Mouse (Mus musculus) frontal cortex, adult 2 months (tissue): Measurements from ENCODE around the gene Fem1a. TPM values are rescaled to one million over a fixed set of nuclear protein-coding genes. Genes with fewer than 3 reads are reported as not detected.
"Not testable (repeated sequence)": the region's sequence is repeated elsewhere in the genome, so short reads cannot be mapped to it uniquely, and the experiment has no call there.

Experiments
- DNase-seq, 2 experiments: peaks; one replicate each; pipeline ENCODE4 v3.0.0; 2022; ENCODE audit warnings: low spot score in 1 of 2; ENCODE audit errors: extremely low spot score in 1 of 2
- polyA plus RNA-seq: library from polyadenylated mRNA; depleted of rRNA; stranded (reverse); fragments of >200 nt; gene quantifications from 2 replicates; pipeline ENCODE4 v1.2.3, GENCODE M21; 2012

Gene Fem1a
- polyA plus RNA-seq, 1 experiment: 24.1 TPM

- no peak for DNase-seq
These were observed 1.9 kb upstream of the Fem1a start for GRCm38 (mm10) chr17:56254695-56255094.

DNA sequence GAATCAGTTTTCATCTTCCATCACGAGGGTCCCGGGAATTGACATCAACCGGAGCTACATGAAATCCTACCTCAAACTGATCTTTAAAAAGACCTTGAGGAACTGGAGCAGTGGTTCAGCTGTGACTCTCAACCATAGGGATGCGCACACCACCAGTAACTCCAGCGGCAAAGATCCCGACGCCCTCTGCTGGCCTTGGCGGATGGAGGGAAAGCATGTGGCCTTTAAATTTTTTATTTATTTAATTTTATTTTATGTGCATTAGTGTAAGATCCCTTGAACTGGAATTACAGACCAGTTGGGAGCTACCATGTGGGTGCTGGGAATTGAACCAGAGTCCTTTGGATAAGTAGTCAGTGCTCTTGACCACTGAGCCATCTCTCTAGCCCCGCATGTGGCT is 1.2 kb upstream of the Fem1a start:
- peak in 1 of 2 experiments; percentile 73 for DNase-seq

- peak; percentile 98 to 100 for DNase-seq
These were observed 759 bp upstream of the Fem1a start for GRCm38 (mm10) chr17:56255863-56256238.

- no peak for DNase-seq
These were observed 728 bp downstream of the Fem1a start for GRCm38 (mm10) chr17:56257181-56257894.

DNA sequence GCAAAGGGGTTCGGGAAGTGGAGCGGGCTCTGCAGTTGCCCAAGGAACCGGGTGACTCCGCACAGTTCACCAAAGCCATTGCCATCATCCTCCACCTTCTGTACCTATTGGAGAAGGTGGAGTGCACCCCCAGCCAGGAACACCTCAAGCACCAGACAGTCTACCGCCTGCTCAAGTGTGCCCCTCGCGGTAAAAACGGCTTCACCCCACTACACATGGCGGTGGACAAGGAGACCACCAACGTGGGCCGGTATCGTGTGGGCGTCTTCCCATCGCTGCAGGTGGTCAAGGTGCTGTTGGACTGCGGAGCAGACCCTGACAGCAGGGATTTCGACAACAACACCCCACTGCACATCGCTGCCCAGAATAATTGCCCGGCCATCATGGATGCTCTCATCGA is 1.7 kb downstream of the Fem1a start:
- not testable (repeated sequence) for DNase-seq

GRCm38 (mm10) chr17:56258812-56259211 is 2.2 kb downstream of the Fem1a start:
- DNase-seq: not testable (repeated sequence)

GRCm38 (mm10) chr17:56259301-56260037 is 2.9 kb downstream of the Fem1a start:
- no peak for DNase-seq

DNA sequence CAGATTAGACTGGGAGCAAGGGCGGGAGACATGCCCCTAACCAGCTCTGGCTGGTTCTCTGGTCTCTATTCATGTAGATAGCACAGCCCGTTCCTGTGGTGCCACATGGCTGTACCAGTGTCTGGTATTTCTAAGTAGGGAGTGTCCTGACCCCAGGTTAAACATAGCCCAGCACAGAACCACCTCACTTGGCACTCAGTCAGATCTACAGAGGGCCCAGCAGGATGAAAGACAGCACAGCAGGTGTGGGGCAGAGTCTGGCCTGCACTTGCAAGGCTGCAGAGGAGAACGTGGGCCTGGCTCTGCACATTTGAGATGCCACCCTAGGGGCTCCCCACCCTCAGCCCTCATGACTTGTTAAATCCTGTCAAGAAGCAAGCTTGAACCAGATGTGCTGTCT is 4.6 kb downstream of the Fem1a start:
- DNase-seq: no peak

- no peak for DNase-seq
These were observed 6.1 kb downstream of the Fem1a start for GRCm38 (mm10) chr17:56262645-56263094.

GRCm38 (mm10) chr17:56264020-56264419 is 7.4 kb downstream of the Fem1a start:
- peak; percentile 69 to 92 for DNase-seq

- no peak for DNase-seq
These were observed 8.4 kb downstream of the Fem1a start for GRCm38 (mm10) chr17:56265011-56265410.

DNA sequence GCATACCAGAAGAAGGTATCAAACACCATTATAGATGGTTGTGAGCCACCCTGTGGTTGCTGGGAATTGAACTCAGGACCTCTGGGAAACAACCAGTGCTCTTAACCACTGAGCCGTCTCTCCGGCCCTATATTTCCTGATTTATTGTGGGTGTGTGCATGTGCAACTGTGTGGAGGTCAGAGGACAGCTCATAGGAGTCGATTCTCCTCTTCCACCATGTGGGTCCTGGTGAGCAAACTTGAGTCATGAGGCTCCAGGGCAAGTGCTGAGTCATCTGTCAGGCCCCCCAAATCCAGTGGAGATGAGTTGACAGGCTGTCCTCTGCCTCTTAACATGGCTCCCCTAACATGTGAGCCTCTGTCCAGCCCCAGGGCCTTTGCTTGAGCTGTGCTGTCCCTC is 9.3 kb downstream of the Fem1a start:
- no peak for DNase-seq

DNA sequence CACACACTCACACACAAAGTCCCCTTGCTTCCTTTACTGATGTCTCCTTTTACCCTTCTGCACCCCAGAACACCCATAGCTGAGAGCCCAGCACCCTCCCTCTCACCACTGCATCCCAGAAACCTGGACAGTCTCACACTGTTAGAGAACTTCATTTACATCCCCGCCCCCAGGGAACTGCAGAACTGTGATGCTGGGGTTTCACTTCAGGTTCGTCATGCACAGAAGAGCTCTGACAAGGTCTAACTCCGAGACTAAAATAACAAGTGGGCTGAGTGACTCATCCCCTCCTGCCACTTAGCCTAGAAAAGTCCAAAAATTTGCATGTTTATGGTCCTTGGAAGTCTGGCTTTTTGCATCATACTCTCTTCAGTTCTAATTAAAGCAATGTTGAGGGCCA is 9.7 kb downstream of the Fem1a start:
- DNase-seq: peak; percentile 87 to 88

- DNase-seq: peak; percentile 74 to 86
These were observed 12.6 kb downstream of the Fem1a start for GRCm38 (mm10) chr17:56269153-56269630.

- DNase-seq: no peak
These were observed 13.1 kb downstream of the Fem1a start for GRCm38 (mm10) chr17:56269741-56270140.

GRCm38 (mm10) chr17:56271609-56272253 is 15.1 kb downstream of the Fem1a start:
- DNase-seq: no peak

DNA sequence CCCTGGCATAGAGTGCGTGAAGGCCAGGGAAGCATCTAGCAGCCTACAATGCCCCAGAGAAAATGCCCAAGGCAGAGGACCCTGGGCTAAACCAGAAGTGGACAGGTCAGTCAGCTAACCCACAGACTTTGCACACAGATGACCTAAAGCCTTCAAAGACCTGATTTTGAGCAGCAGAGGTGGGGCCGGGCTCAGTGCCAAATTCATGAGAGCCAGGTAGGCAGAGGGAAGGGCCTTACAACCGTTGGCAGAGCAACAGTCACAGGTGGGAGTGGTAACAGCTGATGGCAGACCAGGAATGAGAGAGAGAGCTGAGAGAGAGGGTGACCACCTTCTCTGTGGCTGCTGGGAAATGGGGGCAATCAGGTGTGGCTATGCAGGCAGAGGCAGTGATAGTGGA is 16.0 kb downstream of the Fem1a start:
- DNase-seq: no peak

DNA sequence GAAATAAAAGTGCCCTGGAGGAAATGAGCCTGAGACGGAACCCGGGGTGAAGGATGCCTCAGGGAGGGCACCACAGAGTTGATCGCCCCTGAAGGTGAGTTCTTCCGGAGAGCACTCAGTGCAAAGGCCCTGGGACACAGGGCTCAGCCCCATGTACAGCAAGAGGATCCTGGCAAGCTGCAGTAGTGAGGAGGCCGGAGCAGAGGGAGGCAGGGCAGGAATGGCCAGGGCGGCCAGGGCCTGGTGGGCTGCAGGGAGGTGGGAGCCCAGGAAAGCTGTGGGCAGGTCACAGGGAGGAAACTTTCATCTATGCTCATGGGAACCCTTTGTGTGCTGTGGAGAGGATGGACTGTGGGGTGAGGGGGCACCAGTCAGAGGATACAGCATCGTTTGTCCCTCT is 16.9 kb downstream of the Fem1a start:
- DNase-seq: no peak

- DNase-seq: no peak
These were observed 17.4 kb downstream of the Fem1a start for GRCm38 (mm10) chr17:56273986-56274385.

GRCm38 (mm10) chr17:56275842-56276480 is 19.4 kb downstream of the Fem1a start:
- no peak for DNase-seq
